Mouse (Mus musculus): Measurements from ENCODE around the gene Gramd2. TPM values are rescaled to one million over a fixed set of nuclear protein-coding genes. Genes with fewer than 3 reads are reported as not detected.

Gramd2 gene
- total and polyA plus RNA-seq, 2 experiments, result 0.06 TPM; not detected in 1

- no peak overlapping the region for H3K9ac ChIP-seq (ENCODE audit: low read depth, low read length)
- no peak overlapping the region for H3K4me3 ChIP-seq (ENCODE audit: insufficient read depth, low read depth, low read length)
- peaks cover 8% of the 10 kb centered on the region for H3K27me3 ChIP-seq (ENCODE audit: control insufficient read depth, insufficient read depth, low read length)
- TF ChIP-seq POLR2A (IDR thresholded peaks at IDR 0.05; ENCODE audit: extremely low read depth, insufficient read depth, low read length) (no peak), CTCF (IDR thresholded peaks at IDR 0.05; ENCODE audit: low read depth, low read length) (no peak)
- no peak for DNase-seq (ENCODE audit: extremely low read depth, low read depth, low spot score)
- no peaks in the 10 kb centered on the region for H3K36me3 ChIP-seq (ENCODE audit: control insufficient read depth, insufficient read depth, low read length)
- no peak overlapping the region for H3K27ac ChIP-seq (replicated peaks; ENCODE audit: insufficient read depth, low read depth, low read length)
- no peaks in the 10 kb centered on the region for H3K79me2 ChIP-seq (ENCODE audit: control insufficient read depth, insufficient read depth, low read length)
- WGBS, result 70% methylated on average over 4 of the region's 4 CpGs
- H3K4me1 ChIP-seq (ENCODE audit: control insufficient read depth, insufficient read depth, low read length), result no peaks in the 10 kb centered on the region; the same call in 1 of the 2 replicates
Observed at GRCm38 (mm10) chr9:59669172-59669571, 10.8 kb upstream of the Gramd2 start.

- H3K4me3 ChIP-seq (ENCODE audit: insufficient read depth, low read depth, low read length), result no peak overlapping the region
- H3K4me1 ChIP-seq (ENCODE audit: control insufficient read depth, insufficient read depth, low read length), result no peaks in the 10 kb centered on the region
- no peaks in the 10 kb centered on the region for H3K79me2 ChIP-seq (ENCODE audit: control insufficient read depth, insufficient read depth, low read length)
- no peak overlapping the region for H3K9ac ChIP-seq (ENCODE audit: low read depth, low read length)
- no peaks in the 10 kb centered on the region for H3K36me3 ChIP-seq (ENCODE audit: control insufficient read depth, insufficient read depth, low read length)
- peaks cover 3% of the 10 kb centered on the region for H3K27me3 ChIP-seq (ENCODE audit: control insufficient read depth, insufficient read depth, low read length)
- no peak for DNase-seq (ENCODE audit: extremely low read depth, low read depth, low spot score)
- TF ChIP-seq POLR2A (IDR thresholded peaks at IDR 0.05; ENCODE audit: extremely low read depth, insufficient read depth, low read length), result no peak
- 91% methylated on average over 12 of the region's 12 CpGs for WGBS
- no peak overlapping the region for H3K27ac ChIP-seq (replicated peaks; ENCODE audit: insufficient read depth, low read depth, low read length)
Observed at GRCm38 (mm10) chr9:59672195-59672894, 7.6 kb upstream of the Gramd2 start.

GRCm38 (mm10) chr9:59673427-59673826 is 6.5 kb upstream of the Gramd2 start:
- no peak for DNase-seq (ENCODE audit: extremely low read depth, low read depth, low spot score)
- WGBS, result 50% methylated on average over 2 of the region's 2 CpGs
- H3K4me3 ChIP-seq (ENCODE audit: insufficient read depth, low read depth, low read length), result no peak overlapping the region
- no peak for TF ChIP-seq CTCF (IDR thresholded peaks at IDR 0.05; ENCODE audit: low read depth, low read length)
- no peak for TF ChIP-seq POLR2A (IDR thresholded peaks at IDR 0.05; ENCODE audit: extremely low read depth, insufficient read depth, low read length)
- H3K79me2 ChIP-seq (ENCODE audit: control insufficient read depth, insufficient read depth, low read length), result no peaks in the 10 kb centered on the region
- H3K27ac ChIP-seq (replicated peaks; ENCODE audit: insufficient read depth, low read depth, low read length), result no peak overlapping the region
- H3K4me1 ChIP-seq (ENCODE audit: control insufficient read depth, insufficient read depth, low read length), result no peaks in the 10 kb centered on the region
- H3K36me3 ChIP-seq (ENCODE audit: control insufficient read depth, insufficient read depth, low read length), result no peaks in the 10 kb centered on the region
- H3K9ac ChIP-seq (ENCODE audit: low read depth, low read length), result no peak overlapping the region
- H3K27me3 ChIP-seq (ENCODE audit: control insufficient read depth, insufficient read depth, low read length), result peaks cover 3% of the 10 kb centered on the region

GRCm38 (mm10) chr9:59675598-59675997 is 4.3 kb upstream of the Gramd2 start:
- 94% methylated on average over 14 of the region's 14 CpGs for whole genome bisulfite sequencing
- H3K79me2 ChIP-seq (ENCODE audit: control insufficient read depth, insufficient read depth, low read length), result no peaks in the 10 kb centered on the region
- H3K9ac ChIP-seq (ENCODE audit: low read depth, low read length), result no peak overlapping the region
- no peak overlapping the region for H3K4me3 ChIP-seq (ENCODE audit: insufficient read depth, low read depth, low read length)
- H3K27me3 ChIP-seq (ENCODE audit: control insufficient read depth, insufficient read depth, low read length), result peaks cover 9% of the 10 kb centered on the region
- DNase-seq (ENCODE audit: extremely low read depth, low read depth, low spot score), result no peak
- peaks cover 5% of the 10 kb centered on the region for H3K4me1 ChIP-seq (ENCODE audit: control insufficient read depth, insufficient read depth, low read length)
- TF ChIP-seq CTCF (IDR thresholded peaks at IDR 0.05; ENCODE audit: low read depth, low read length), result no peak
- TF ChIP-seq POLR2A (IDR thresholded peaks at IDR 0.05; ENCODE audit: extremely low read depth, insufficient read depth, low read length), result no peak
- H3K36me3 ChIP-seq (ENCODE audit: control insufficient read depth, insufficient read depth, low read length), result no peaks in the 10 kb centered on the region
- H3K27ac ChIP-seq (replicated peaks; ENCODE audit: insufficient read depth, low read depth, low read length), result no peak overlapping the region

- peaks cover 17% of the 10 kb centered on the region for H3K27me3 ChIP-seq (ENCODE audit: control insufficient read depth, insufficient read depth, low read length)
Observed at GRCm38 (mm10) chr9:59678313-59678712, 1.6 kb upstream of the Gramd2 start.

GRCm38 (mm10) chr9:59680534-59680875 is 561 bp downstream of the Gramd2 start:
- Histone ChIP-seq H3K4me3 (ENCODE audit: insufficient read depth, low read depth, low read length) (no peak overlapping the region; the same call in 1 of the 2 replicates), H3K4me1 (ENCODE audit: control insufficient read depth, insufficient read depth, low read length) (peaks cover 5% of the 10 kb centered on the region), H3K9ac (ENCODE audit: low read depth, low read length) (no peak overlapping the region), H3K36me3 (ENCODE audit: control insufficient read depth, insufficient read depth, low read length) (no peaks in the 10 kb centered on the region), H3K27ac (replicated peaks; ENCODE audit: insufficient read depth, low read depth, low read length) (no peak overlapping the region), H3K79me2 (ENCODE audit: control insufficient read depth, insufficient read depth, low read length) (no peaks in the 10 kb centered on the region), H3K27me3 (ENCODE audit: control insufficient read depth, insufficient read depth, low read length) (peaks cover 16% of the 10 kb centered on the region)
- TF ChIP-seq POLR2A (IDR thresholded peaks at IDR 0.05; ENCODE audit: extremely low read depth, insufficient read depth, low read length), result no peak
- TF ChIP-seq CTCF (IDR thresholded peaks at IDR 0.05; ENCODE audit: low read depth, low read length), result no peak
- WGBS, result 28% methylated on average over 16 of the region's 16 CpGs
- no peak for DNase-seq (ENCODE audit: extremely low read depth, low read depth, low spot score)

More at GRCm38 (mm10) chr9:59678313-59678712, 1.6 kb upstream of the Gramd2 start:
- TF ChIP-seq POLR2A (IDR thresholded peaks at IDR 0.05; ENCODE audit: extremely low read depth, insufficient read depth, low read length), result no peak
- peak; percentile 62 for TF ChIP-seq CTCF (IDR thresholded peaks at IDR 0.05; ENCODE audit: low read depth, low read length)
- Histone ChIP-seq H3K79me2 (ENCODE audit: control insufficient read depth, insufficient read depth, low read length) (no peaks in the 10 kb centered on the region), H3K27ac (replicated peaks; ENCODE audit: insufficient read depth, low read depth, low read length) (no peak overlapping the region), H3K4me3 (ENCODE audit: insufficient read depth, low read depth, low read length) (no peak overlapping the region), H3K36me3 (ENCODE audit: control insufficient read depth, insufficient read depth, low read length) (no peaks in the 10 kb centered on the region), H3K9ac (ENCODE audit: low read depth, low read length) (no peak overlapping the region), H3K4me1 (ENCODE audit: control insufficient read depth, insufficient read depth, low read length) (peaks cover 5% of the 10 kb centered on the region)
- WGBS, result 0% methylated on average over 1 of the region's 1 CpGs
- peak; percentile 66 for DNase-seq (ENCODE audit: extremely low read depth, low read depth, low spot score)

Data from liver, adult 2 months (tissue).